Mouse (Mus musculus) CH12.LX (cell line): Measurements from ENCODE around the gene Ppt2.

Experiments used
- BHLHE40 ChIP-seq: IDR thresholded peaks from 2 replicates; pipeline ENCODE4 v1.6.1; 2011; ENCODE audit warnings: mild to moderate bottlenecking, low read depth, low read length, improper control_type of control experiment
- CTCF ChIP-seq, 2 experiments: IDR thresholded peaks in 1 of 2; conservative IDR thresholded peaks in 1 of 2; 2 replicates each; pipeline ENCODE4 v1.5.1; 2011 to 2012; ENCODE audit warnings: low read depth in 2 of 2, low read length in 2 of 2, improper control_type of control experiment in 1 of 2, inconsistent platforms in 1 of 2, mild to moderate bottlenecking in 1 of 2, moderate library complexity in 1 of 2
- ETS1 ChIP-seq: conservative IDR thresholded peaks from 2 replicates; pipeline ENCODE4 v1.6.1; 2012; ENCODE audit warnings: low read depth, mild to moderate bottlenecking, inconsistent platforms, low read length, improper control_type of control experiment, moderate library complexity
- GABPA ChIP-seq: IDR thresholded peaks from 2 replicates; pipeline ENCODE4 v1.6.1; 2012; ENCODE audit warnings: low read depth, low read length, improper control_type of control experiment, inconsistent platforms; ENCODE audit not compliant: insufficient replicate concordance
- HCFC1 ChIP-seq: IDR thresholded peaks from 2 replicates; pipeline ENCODE4 v1.6.1; 2012; ENCODE audit warnings: low read depth, mild to moderate bottlenecking, inconsistent platforms, low read length, improper control_type of control experiment
- MEF2A ChIP-seq: IDR thresholded peaks from 2 replicates; pipeline ENCODE4 v1.6.1; 2014; ENCODE audit warnings: low read depth, mild to moderate bottlenecking, inconsistent platforms, low read length, improper control_type of control experiment, borderline replicate concordance
- NRF1 ChIP-seq: IDR thresholded peaks from 2 replicates; pipeline ENCODE4 v1.6.1; 2014; ENCODE audit warnings: low read depth, mild to moderate bottlenecking, inconsistent platforms, low read length, improper control_type of control experiment, moderate library complexity
- POLR2A ChIP-seq: IDR thresholded peaks from 2 replicates; pipeline ENCODE4 v1.6.1; 2011; ENCODE audit warnings: low read depth, mild to moderate bottlenecking, improper control_type of control experiment, low read length
- POLR2AphosphoS2 ChIP-seq: IDR thresholded peaks from 2 replicates; pipeline ENCODE4 v1.6.1; 2011; ENCODE audit warnings: low read depth, low read length, improper control_type of control experiment
- SIN3A ChIP-seq: IDR thresholded peaks from 2 replicates; pipeline ENCODE4 v1.6.1; 2012; ENCODE audit warnings: low read length, improper control_type of control experiment, inconsistent platforms
- UBTF ChIP-seq: IDR thresholded peaks from 2 replicates; pipeline ENCODE4 v1.6.1; 2012; ENCODE audit warnings: low read depth, mild to moderate bottlenecking, inconsistent platforms, low read length, improper control_type of control experiment, moderate library complexity
- USF2 ChIP-seq: conservative IDR thresholded peaks from 2 replicates; pipeline ENCODE4 v1.6.1; 2011; ENCODE audit warnings: low read depth, low read length, improper control_type of control experiment
- ZC3H11A ChIP-seq: IDR thresholded peaks from 2 replicates; pipeline ENCODE4 v1.6.1; 2012; ENCODE audit warnings: low read depth, mild to moderate bottlenecking, inconsistent platforms, low read length, improper control_type of control experiment

DNA sequence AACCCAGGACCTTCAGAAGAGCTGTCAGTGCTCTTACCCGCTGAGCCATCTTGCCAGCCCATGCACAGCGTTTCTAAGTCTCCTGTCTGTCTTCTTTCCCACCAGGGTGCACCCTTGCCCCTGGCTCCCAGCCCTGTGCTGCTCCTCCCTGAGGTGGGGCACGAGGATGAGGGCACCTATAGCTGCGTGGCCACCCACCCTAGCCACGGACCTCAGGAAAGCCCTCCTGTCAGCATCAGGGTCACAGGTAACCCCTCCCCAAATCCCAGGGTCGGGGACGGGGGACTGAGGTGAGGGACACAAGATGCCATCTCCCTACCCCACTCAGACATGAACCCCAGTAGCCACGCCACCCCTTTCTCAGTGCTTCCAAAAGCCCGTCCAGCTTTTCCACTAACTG, 28.4 kb downstream of the Ppt2 start:
- no peak for TF ChIP-seq MEF2A
- no peak for TF ChIP-seq ETS1
- TF ChIP-seq POLR2A: no peak
- no peak for TF ChIP-seq UBTF
- TF ChIP-seq CTCF (conservative IDR thresholded peaks at IDR 0.05 in 1 of 2, IDR thresholded peaks at IDR 0.05 in 1 of 2; ENCODE audit: low read depth in 2 of 2, low read length in 2 of 2): no peak
- TF ChIP-seq NRF1: no peak
- TF ChIP-seq GABPA: no peak
- TF ChIP-seq BHLHE40: no peak
- no peak for TF ChIP-seq SIN3A
- no peak for TF ChIP-seq HCFC1
- no peak for TF ChIP-seq USF2
- TF ChIP-seq ZC3H11A: no peak
- TF ChIP-seq POLR2AphosphoS2: no peak
